Mouse (Mus musculus) heart, adult 2 months (tissue): ENCODE results near the gene Vtcn1.

ENCODE experiments used
- CTCF ChIP-seq: fragments of 200-600 bp; IDR thresholded peaks from 2 replicates; pipeline ENCODE4 v1.8.1; 2022; ENCODE audit warnings: antibody characterized with exemption, mild to moderate bottlenecking, moderate library complexity
- POLR2A ChIP-seq: fragments of 200-500 bp; IDR thresholded peaks from 2 replicates; pipeline ENCODE4 v1.6.1; 2011; ENCODE audit warnings: mild to moderate bottlenecking, low read depth, low read length, control low read depth; ENCODE audit not compliant: insufficient read depth

DNA sequence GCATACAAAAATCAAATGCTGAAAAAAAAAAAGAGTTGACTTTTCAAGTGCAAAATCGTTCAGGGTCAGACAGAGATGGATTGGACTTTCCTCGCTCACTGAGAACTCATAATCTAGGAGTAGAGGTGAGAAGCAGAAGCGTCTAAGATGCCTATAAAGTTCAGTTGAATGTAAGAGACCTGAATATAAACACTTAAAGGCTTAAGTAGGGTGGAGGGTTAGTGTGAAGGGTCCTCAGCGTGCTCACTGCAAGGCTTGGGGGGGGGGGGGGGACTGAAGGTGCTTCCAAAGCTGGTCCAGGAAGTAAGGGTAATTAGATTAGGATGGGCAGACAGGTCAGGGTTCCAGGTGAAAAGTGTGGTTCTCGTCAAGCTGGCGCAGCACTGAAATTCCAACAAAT lies 19.3 kb upstream of the Vtcn1 start:
- TF ChIP-seq CTCF (no peak), POLR2A (no peak)
